Mouse (Mus musculus) hindlimb bud, embryonic 11.5 days (tissue): Measurements from ENCODE around the gene Gpc6.

Source experiments
- DNase-seq: peaks from one replicate; pipeline ENCODE4 v3.0.0-alpha.2; 2012; ENCODE audit warnings: low read depth, low spot score; ENCODE audit errors: extremely low spot score

Gene Gpc6

GRCm38 (mm10) chr14:117226920-117227319 lies 301.8 kb downstream of the Gpc6 start:
- DNase-seq: no peak

GRCm38 (mm10) chr14:117230476-117230875 lies 305.4 kb downstream of the Gpc6 start:
- DNase-seq: no peak

GRCm38 (mm10) chr14:117238226-117238625 lies 313.1 kb downstream of the Gpc6 start:
- no peak for DNase-seq

- peak; percentile 56 for DNase-seq
Measured at GRCm38 (mm10) chr14:117239694-117240427, 314.7 kb downstream of the Gpc6 start.

GRCm38 (mm10) chr14:117245631-117246030 lies 320.5 kb downstream of the Gpc6 start:
- no peak for DNase-seq

- no peak for DNase-seq
Measured at GRCm38 (mm10) chr14:117256192-117256591, 331.1 kb downstream of the Gpc6 start.

GRCm38 (mm10) chr14:117265653-117266052 lies 340.5 kb downstream of the Gpc6 start:
- no peak for DNase-seq

- DNase-seq: no peak
Measured at GRCm38 (mm10) chr14:117267823-117268601, 342.9 kb downstream of the Gpc6 start.

- DNase-seq: no peak
Measured at GRCm38 (mm10) chr14:117283631-117284030, 358.5 kb downstream of the Gpc6 start.

GRCm38 (mm10) chr14:117293746-117294145 lies 368.6 kb downstream of the Gpc6 start:
- DNase-seq: no peak

- no peak for DNase-seq
Measured at GRCm38 (mm10) chr14:117296207-117296838, 371.2 kb downstream of the Gpc6 start.

- DNase-seq: no peak
Measured at GRCm38 (mm10) chr14:117301019-117301418, 375.9 kb downstream of the Gpc6 start.

- no peak for DNase-seq
Measured at GRCm38 (mm10) chr14:117303901-117304722, 379.0 kb downstream of the Gpc6 start.

GRCm38 (mm10) chr14:117304723-117305010 lies 379.6 kb downstream of the Gpc6 start:
- no peak for DNase-seq

- no peak for DNase-seq
Measured at GRCm38 (mm10) chr14:117309997-117310520, 384.9 kb downstream of the Gpc6 start.

- DNase-seq: no peak
Measured at GRCm38 (mm10) chr14:117324214-117324613, 399.1 kb downstream of the Gpc6 start.

GRCm38 (mm10) chr14:117332256-117332655 lies 407.1 kb downstream of the Gpc6 start:
- DNase-seq: no peak

GRCm38 (mm10) chr14:117337271-117337670 lies 412.2 kb downstream of the Gpc6 start:
- no peak for DNase-seq

GRCm38 (mm10) chr14:117340549-117340948 lies 415.4 kb downstream of the Gpc6 start:
- DNase-seq: peak; percentile 92

- DNase-seq: no peak
Measured at GRCm38 (mm10) chr14:117344505-117344904, 419.4 kb downstream of the Gpc6 start.

GRCm38 (mm10) chr14:117346372-117346885 lies 421.3 kb downstream of the Gpc6 start:
- DNase-seq: no peak
